Mouse (Mus musculus): ENCODE data around the gene Notch3.
"Not testable (repeated sequence)": the region's sequence is repeated elsewhere in the genome, so short reads cannot be mapped to it uniquely, and the experiment has no call there.

DNA sequence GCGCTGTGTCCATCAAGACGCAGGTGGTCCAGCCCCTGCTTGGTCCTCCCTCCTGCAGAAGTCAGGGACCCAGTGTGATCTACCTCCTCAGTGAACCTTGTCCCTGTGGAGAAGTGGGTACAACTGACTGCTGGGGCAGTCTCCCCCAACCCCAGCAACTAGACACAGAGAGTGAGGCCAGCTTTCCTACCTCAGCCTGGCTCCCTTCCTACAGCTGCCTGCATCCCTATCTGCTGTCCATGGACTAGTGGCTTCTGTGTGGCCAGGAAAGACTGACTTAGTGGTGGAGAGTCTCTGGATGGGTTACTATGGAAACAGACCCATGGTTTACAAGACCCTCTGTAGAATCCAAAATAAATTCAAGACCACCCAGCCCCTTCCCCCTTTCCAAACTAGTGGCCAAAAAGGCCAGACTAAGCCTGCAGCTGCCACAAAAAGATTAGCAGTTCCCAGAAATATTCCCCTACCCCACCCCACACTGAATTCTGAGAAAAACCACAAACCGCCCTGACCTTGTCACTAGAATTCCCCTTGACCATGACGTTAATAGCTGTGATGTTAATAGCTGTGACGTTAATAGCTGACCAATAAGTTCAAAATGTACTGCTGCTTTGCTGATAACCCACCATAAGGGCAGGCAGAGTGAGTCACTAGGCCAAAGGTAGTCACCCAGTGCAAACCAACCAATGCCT is 58.2 kb downstream of the Notch3 start:
- not testable (repeated sequence) for TF ChIP-seq POLR2A (IDR thresholded peaks at IDR 0.05; ENCODE audit: borderline replicate concordance, extremely low read depth, insufficient read depth, insufficient read length, poor library complexity, severe bottlenecking); CTCF (IDR thresholded peaks at IDR 0.05; ENCODE audit: borderline replicate concordance, extremely low read depth, insufficient read depth, insufficient read length)
